Mouse (Mus musculus) stomach, embryonic 15.5 days (tissue): ENCODE measurements at regions not wholly inside any gene's neighbourhood (a gene's known extent, or its start where the extent isn't known, plus 50 kb on each side); places are given as distances from the start of the nearest gene placed in this dataset.

ENCODE experiments used
- ATAC-seq: fragments of 200-750 bp; cut with Nextera tagmentation; 2 replicates; pipeline ENCODE4 v1.8.0; 2017; ENCODE audit warnings: low read depth, moderate number of reproducible peaks, moderate TSS enrichment; ENCODE audit not compliant: insufficient read depth, low FRiP score
- H3K27ac ChIP-seq: fragments of 300-500 bp; sonication (generic); 2 replicates; pipeline ENCODE4 v1.5.1; 2015; ENCODE audit warnings: mild to moderate bottlenecking, inconsistent platforms
- H3K27me3 ChIP-seq: fragments of 300-500 bp; sonication (generic); replicated peaks from 2 replicates; pipeline ENCODE4 v1.6.1; 2015; ENCODE audit warnings: inconsistent platforms
- H3K36me3 ChIP-seq: fragments of 300-500 bp; sonication (generic); 2 replicates; pipeline ENCODE4 v1.6.1; 2015; ENCODE audit warnings: inconsistent platforms
- H3K4me1 ChIP-seq: fragments of 300-500 bp; sonication (generic); 2 replicates; pipeline ENCODE4 v1.6.1; 2015; ENCODE audit warnings: inconsistent platforms
- H3K4me2 ChIP-seq: fragments of 300-500 bp; sonication (generic); 2 replicates; pipeline ENCODE4 v1.6.1; 2015; ENCODE audit warnings: mild to moderate bottlenecking, inconsistent platforms
- H3K4me3 ChIP-seq: fragments of 300-500 bp; sonication (generic); replicated peaks from 2 replicates; pipeline ENCODE4 v1.5.1; 2015; ENCODE audit warnings: inconsistent platforms
- H3K9ac ChIP-seq: fragments of 300-500 bp; sonication (generic); 2 replicates; pipeline ENCODE4 v1.6.1; 2015; ENCODE audit warnings: inconsistent platforms
- H3K9me3 ChIP-seq: fragments of 300-500 bp; sonication (generic); 2 replicates; pipeline ENCODE4 v1.6.1; 2016; ENCODE audit warnings: inconsistent platforms
- WGBS: fragments of 180-500 bp; shearing (Covaris S2); methylation state at CpG from one replicate; pipeline ENCODE4 v1.1.7; 2015; 5-methylcytosine and 5-hydroxymethylcytosine counted together

GRCm38 (mm10) chr9:113438394-113438793, 269.7 kb downstream of the Pdcd6ip start:
- 63% methylated on average over 7 of the region's 7 CpGs for WGBS
- Histone ChIP-seq H3K9me3 (no peaks in the 10 kb centered on the region), H3K4me3 (no peak overlapping the region), H3K36me3 (no peaks in the 10 kb centered on the region), H3K27me3 (no peaks in the 10 kb centered on the region), H3K4me2 (no peak overlapping the region), H3K4me1 (no peaks in the 10 kb centered on the region), H3K9ac (no peak overlapping the region), H3K27ac (no peak overlapping the region)
- ATAC-seq = no peak

- Histone ChIP-seq H3K4me1 (no peaks in the 10 kb centered on the region), H3K4me3 (no peak overlapping the region), H3K27ac (no peak overlapping the region), H3K4me2 (no peak overlapping the region), H3K36me3 (no peaks in the 10 kb centered on the region), H3K9me3 (no peaks in the 10 kb centered on the region), H3K9ac (no peak overlapping the region), H3K27me3 (no peaks in the 10 kb centered on the region)
- ATAC-seq = no peak
Observed at GRCm38 (mm10) chr9:113435921-113436320, 272.1 kb downstream of the Pdcd6ip start.

GRCm38 (mm10) chr9:113433424-113433823, 274.6 kb downstream of the Pdcd6ip start:
- no peak overlapping the region for H3K9ac ChIP-seq
- no peaks in the 10 kb centered on the region for H3K36me3 ChIP-seq
- no peaks in the 10 kb centered on the region for H3K27me3 ChIP-seq
- 75% methylated on average over 4 of the region's 4 CpGs for WGBS
- no peaks in the 10 kb centered on the region for H3K4me1 ChIP-seq
- H3K4me3 ChIP-seq = no peak overlapping the region
- H3K27ac ChIP-seq = no peak overlapping the region
- no peak overlapping the region for H3K4me2 ChIP-seq
- no peaks in the 10 kb centered on the region for H3K9me3 ChIP-seq
- no peak for ATAC-seq

- Histone ChIP-seq H3K4me3 (no peak overlapping the region), H3K9me3 (no peaks in the 10 kb centered on the region), H3K9ac (no peak overlapping the region), H3K36me3 (no peaks in the 10 kb centered on the region), H3K27me3 (no peaks in the 10 kb centered on the region), H3K4me2 (no peak overlapping the region), H3K27ac (no peak overlapping the region), H3K4me1 (no peaks in the 10 kb centered on the region)
- WGBS = 82% methylated on average over 9 of the region's 9 CpGs
- no peak for ATAC-seq
Observed at GRCm38 (mm10) chr9:113432601-113433179, 275.4 kb downstream of the Pdcd6ip start.

- Histone ChIP-seq H3K9me3 (no peaks in the 10 kb centered on the region), H3K4me1 (no peaks in the 10 kb centered on the region), H3K27ac (no peak overlapping the region), H3K9ac (no peak overlapping the region), H3K4me3 (no peak overlapping the region), H3K4me2 (no peak overlapping the region), H3K27me3 (no peaks in the 10 kb centered on the region), H3K36me3 (no peaks in the 10 kb centered on the region)
- WGBS = 82% methylated on average over 4 of the region's 4 CpGs
- no peak for ATAC-seq
Observed at GRCm38 (mm10) chr9:113430411-113430810, 277.6 kb downstream of the Pdcd6ip start.

- H3K4me3 ChIP-seq = no peak overlapping the region
- no peaks in the 10 kb centered on the region for H3K4me1 ChIP-seq
- 68% methylated on average over 4 of the region's 4 CpGs for WGBS
- H3K9me3 ChIP-seq = no peaks in the 10 kb centered on the region
- no peak overlapping the region for H3K9ac ChIP-seq
- H3K36me3 ChIP-seq = no peaks in the 10 kb centered on the region
- no peak overlapping the region for H3K27ac ChIP-seq
- ATAC-seq = no peak
- H3K4me2 ChIP-seq = no peak overlapping the region
- H3K27me3 ChIP-seq = no peaks in the 10 kb centered on the region
Observed at GRCm38 (mm10) chr9:113427281-113427680, 280.8 kb downstream of the Pdcd6ip start.

- 77% methylated on average over 15 of the region's 15 CpGs for WGBS
- Histone ChIP-seq H3K36me3 (no peaks in the 10 kb centered on the region), H3K4me3 (no peak overlapping the region), H3K4me2 (no peak overlapping the region), H3K27me3 (no peaks in the 10 kb centered on the region), H3K9me3 (no peaks in the 10 kb centered on the region), H3K9ac (no peak overlapping the region), H3K27ac (no peak overlapping the region), H3K4me1 (no peaks in the 10 kb centered on the region)
- no peak for ATAC-seq
Observed at GRCm38 (mm10) chr9:113426324-113426723, 281.7 kb downstream of the Pdcd6ip start.

GRCm38 (mm10) chr9:113421645-113422044, 286.4 kb downstream of the Pdcd6ip start:
- Histone ChIP-seq H3K4me3 (no peak overlapping the region), H3K9me3 (no peaks in the 10 kb centered on the region), H3K4me2 (no peak overlapping the region), H3K27ac (no peak overlapping the region), H3K9ac (no peak overlapping the region), H3K36me3 (no peaks in the 10 kb centered on the region), H3K27me3 (no peaks in the 10 kb centered on the region), H3K4me1 (no peaks in the 10 kb centered on the region)
- ATAC-seq = no peak

GRCm38 (mm10) chr9:113421121-113421520, 286.9 kb downstream of the Pdcd6ip start:
- H3K9me3 ChIP-seq = no peaks in the 10 kb centered on the region
- no peak overlapping the region for H3K9ac ChIP-seq
- no peak for ATAC-seq
- H3K36me3 ChIP-seq = no peaks in the 10 kb centered on the region
- no peak overlapping the region for H3K27ac ChIP-seq
- H3K4me3 ChIP-seq = no peak overlapping the region
- 94% methylated on average over 7 of the region's 7 CpGs for WGBS
- H3K27me3 ChIP-seq = no peaks in the 10 kb centered on the region
- H3K4me2 ChIP-seq = no peak overlapping the region
- no peaks in the 10 kb centered on the region for H3K4me1 ChIP-seq

- Histone ChIP-seq H3K27me3 (no peaks in the 10 kb centered on the region), H3K9me3 (no peaks in the 10 kb centered on the region), H3K4me1 (peaks cover 5% of the 10 kb centered on the region; the same call in 1 of the 2 replicates), H3K27ac (no peak overlapping the region), H3K4me3 (no peak overlapping the region), H3K9ac (no peak overlapping the region), H3K4me2 (no peak overlapping the region), H3K36me3 (no peaks in the 10 kb centered on the region)
- no peak for ATAC-seq
- WGBS = 75% methylated on average over 1 of the region's 1 CpGs
Observed at GRCm38 (mm10) chr9:113419801-113420200, 288.3 kb downstream of the Pdcd6ip start.

- H3K4me1 ChIP-seq = peaks cover 5% of the 10 kb centered on the region; the same call in 1 of the 2 replicates
- H3K27me3 ChIP-seq = no peaks in the 10 kb centered on the region
- H3K27ac ChIP-seq = no peak overlapping the region
- no peak overlapping the region for H3K9ac ChIP-seq
- no peak overlapping the region for H3K4me3 ChIP-seq
- no peaks in the 10 kb centered on the region for H3K9me3 ChIP-seq
- 84% methylated on average over 3 of the region's 3 CpGs for WGBS
- ATAC-seq = no peak
- no peaks in the 10 kb centered on the region for H3K36me3 ChIP-seq
- H3K4me2 ChIP-seq = no peak overlapping the region
Observed at GRCm38 (mm10) chr9:113417106-113417505, 291.0 kb downstream of the Pdcd6ip start.

GRCm38 (mm10) chr9:113415511-113415931, 292.5 kb downstream of the Pdcd6ip start:
- ATAC-seq = no peak
- Histone ChIP-seq H3K4me2 (no peak overlapping the region), H3K4me1 (peaks cover 5% of the 10 kb centered on the region; the same call in 1 of the 2 replicates), H3K9ac (no peak overlapping the region), H3K27ac (no peak overlapping the region), H3K27me3 (no peaks in the 10 kb centered on the region), H3K36me3 (no peaks in the 10 kb centered on the region), H3K9me3 (no peaks in the 10 kb centered on the region), H3K4me3 (no peak overlapping the region)
- 21% methylated on average over 5 of the region's 5 CpGs for WGBS

- Histone ChIP-seq H3K4me2 (no peak overlapping the region), H3K4me1 (peaks cover 5% of the 10 kb centered on the region; the same call in 1 of the 2 replicates), H3K4me3 (no peak overlapping the region), H3K9me3 (no peaks in the 10 kb centered on the region), H3K36me3 (no peaks in the 10 kb centered on the region), H3K27me3 (no peaks in the 10 kb centered on the region), H3K9ac (no peak overlapping the region), H3K27ac (no peak overlapping the region)
- WGBS = 44% methylated on average over 1 of the region's 1 CpGs
- ATAC-seq = no peak
Observed at GRCm38 (mm10) chr9:113414690-113415089, 293.4 kb downstream of the Pdcd6ip start.
